Mouse (Mus musculus) thymus, adult 2 months (tissue): ENCODE results near the gene Pdcd4.

Source experiments
- CTCF ChIP-seq: fragments of 200-500 bp; IDR thresholded peaks from 2 replicates; pipeline ENCODE4 v1.5.1; 2012; ENCODE audit warnings: mild to moderate bottlenecking, control low read depth, low read length, moderate library complexity, borderline replicate concordance; ENCODE audit not compliant: control insufficient read depth, poor library complexity, insufficient read depth; ENCODE audit errors: extremely low read depth
- POLR2A ChIP-seq: fragments of 200-500 bp; IDR thresholded peaks from 2 replicates; pipeline ENCODE4 v1.6.1; 2012; ENCODE audit warnings: mild to moderate bottlenecking, low read length, control low read depth, moderate library complexity; ENCODE audit not compliant: control insufficient read depth, poor library complexity, insufficient read depth; ENCODE audit errors: extremely low read depth

GRCm38 (mm10) chr19:53939467-53939866 lies 47.4 kb downstream of the Pdcd4 start:
- TF ChIP-seq CTCF (no peak), POLR2A (no peak)
